Mouse (Mus musculus) myocyte (in vitro differentiated cells): Measurements from ENCODE around the gene Olfr315. TPM values are rescaled to one million over a fixed set of nuclear protein-coding genes. Genes with fewer than 3 reads are reported as not detected.
"Not testable (repeated sequence)": the region's sequence is repeated elsewhere in the genome, so short reads cannot be mapped to it uniquely, and the experiment has no call there.

Experiments used
- H3K27me3 ChIP-seq: one replicate; pipeline ENCODE4 v1.6.1; 2011; ENCODE audit not compliant: control insufficient read depth, insufficient read depth, insufficient read length
- H3K36me3 ChIP-seq: one replicate; pipeline ENCODE4 v1.6.1; 2011; ENCODE audit not compliant: control insufficient read depth, insufficient read depth
- H3K4me2 ChIP-seq: one replicate; pipeline ENCODE4 v1.6.1; 2011; ENCODE audit warnings: low read depth, control low read depth
- H3K4me3 ChIP-seq: one replicate; pipeline ENCODE4 v1.5.1; 2011; ENCODE audit warnings: mild to moderate bottlenecking, control low read depth, moderate library complexity
- H3K79me2 ChIP-seq: one replicate; pipeline ENCODE4 v1.6.1; 2011; ENCODE audit not compliant: control insufficient read depth, insufficient read depth
- H3ac ChIP-seq: one replicate; pipeline ENCODE4 v1.6.1; 2011; ENCODE audit not compliant: control insufficient read depth, insufficient read length
- CEBPB ChIP-seq: IDR thresholded peaks from 2 replicates; pipeline ENCODE4 v1.6.1; 2011; ENCODE audit warnings: mild to moderate bottlenecking, moderate library complexity; ENCODE audit not compliant: poor library complexity, insufficient read depth, severe bottlenecking
- E2F4 ChIP-seq: IDR thresholded peaks from one replicate; pipeline ENCODE4 v1.6.1; 2011; ENCODE audit warnings: mild to moderate bottlenecking, control low read depth, moderate library complexity; ENCODE audit not compliant: insufficient read depth
- MAX ChIP-seq: IDR thresholded peaks from one replicate; pipeline ENCODE4 v1.6.1; 2011; ENCODE audit warnings: low read depth, mild to moderate bottlenecking, control low read depth
- MYOD1 ChIP-seq, 3 experiments: IDR thresholded peaks; one replicate each; pipeline ENCODE4 v1.6.1; 2011; ENCODE audit warnings: control low read depth in 2 of 3, low read depth in 2 of 3, mild to moderate bottlenecking in 2 of 3, moderate library complexity in 1 of 3; ENCODE audit not compliant: insufficient read length in 2 of 3, control insufficient read depth in 1 of 3
- MYOG ChIP-seq, 3 experiments: IDR thresholded peaks; one replicate each; pipeline ENCODE4 v1.6.1; 2011; ENCODE audit warnings: control low read depth in 2 of 3, low read depth in 2 of 3, mild to moderate bottlenecking in 2 of 3; ENCODE audit not compliant: insufficient read length in 2 of 3, control insufficient read depth in 1 of 3, insufficient read depth in 1 of 3
- POLR2A ChIP-seq: IDR thresholded peaks from one replicate; pipeline ENCODE4 v1.6.1; 2011; ENCODE audit warnings: low read depth, mild to moderate bottlenecking, control low read depth, moderate library complexity; ENCODE audit not compliant: insufficient read length
- POLR2AphosphoS2 ChIP-seq: IDR thresholded peaks from one replicate; pipeline ENCODE4 v1.6.1; 2011; ENCODE audit warnings: low read depth, control low read depth; ENCODE audit not compliant: insufficient read length
- REST ChIP-seq: IDR thresholded peaks from one replicate; pipeline ENCODE4 v1.6.1; 2011; ENCODE audit warnings: mild to moderate bottlenecking, control low read depth, moderate library complexity; ENCODE audit not compliant: insufficient read depth, insufficient read length
- SRF ChIP-seq: IDR thresholded peaks from one replicate; pipeline ENCODE4 v1.6.1; 2011; ENCODE audit warnings: low read depth; ENCODE audit not compliant: control insufficient read depth, insufficient read length
- TCF12 ChIP-seq: IDR thresholded peaks from one replicate; pipeline ENCODE4 v1.6.1; 2011; ENCODE audit warnings: mild to moderate bottlenecking, control low read depth; ENCODE audit not compliant: poor library complexity, insufficient read depth, severe bottlenecking
- TCF3 ChIP-seq: IDR thresholded peaks from one replicate; pipeline ENCODE4 v1.6.1; 2011; ENCODE audit warnings: low read depth, control low read depth; ENCODE audit not compliant: insufficient read length
- USF1 ChIP-seq: IDR thresholded peaks from one replicate; pipeline ENCODE4 v1.6.1; 2011; ENCODE audit warnings: low read depth, mild to moderate bottlenecking, control low read depth, moderate library complexity
- polyA plus RNA-seq: library from polyadenylated mRNA; unstranded; fragments of >200 nt; fragmentation: generic; extraction: Trizol; gene quantifications from one replicate; pipeline ENCODE4 v1.2.1, GENCODE M21; 2012; ENCODE audit warnings: missing spikeins

The Olfr315 gene
- polyA plus RNA-seq, 1 experiment, result not detected

DNA sequence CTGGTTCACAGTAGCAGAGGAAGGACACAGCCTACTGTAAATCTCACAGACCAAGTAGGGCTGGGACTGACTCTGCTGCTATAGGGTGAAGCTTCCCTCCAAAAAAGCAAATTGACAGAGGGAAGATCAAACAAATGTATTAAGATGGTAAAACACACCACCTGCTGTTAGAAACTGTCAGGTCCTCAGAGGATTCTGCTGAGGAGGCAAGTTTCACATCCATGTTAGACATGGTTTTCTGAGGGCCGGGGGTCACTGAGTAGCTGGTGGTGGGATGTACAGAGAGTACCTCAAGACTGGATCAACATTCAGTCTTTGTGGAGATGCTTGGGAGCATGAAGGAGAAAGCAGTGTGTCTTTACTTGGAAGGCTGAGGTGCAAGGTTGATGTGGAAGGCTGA lies 42.7 kb downstream of the Olfr315 start:
- TF ChIP-seq MYOD1 (IDR thresholded peaks at IDR 0.05; ENCODE audit: control insufficient read depth in 1 of 3, insufficient read length in 2 of 3, low read depth in 2 of 3) (no peak), TCF3 (no peak), POLR2A (no peak), E2F4 (no peak), POLR2AphosphoS2 (no peak), REST (no peak), USF1 (no peak), CEBPB (no peak), MYOG (IDR thresholded peaks at IDR 0.05; ENCODE audit: control insufficient read depth in 1 of 3, insufficient read depth in 1 of 3, insufficient read length in 2 of 3, low read depth in 2 of 3) (no peak), TCF12 (no peak), MAX (no peak), SRF (no peak)
- H3K4me3 ChIP-seq, result no peak overlapping the region
- no peaks in the 10 kb centered on the region for H3K27me3 ChIP-seq
- no peak overlapping the region for H3K4me2 ChIP-seq
- no peaks in the 10 kb centered on the region for H3K79me2 ChIP-seq
- no peaks in the 10 kb centered on the region for H3K36me3 ChIP-seq
- no peak overlapping the region for H3ac ChIP-seq

DNA sequence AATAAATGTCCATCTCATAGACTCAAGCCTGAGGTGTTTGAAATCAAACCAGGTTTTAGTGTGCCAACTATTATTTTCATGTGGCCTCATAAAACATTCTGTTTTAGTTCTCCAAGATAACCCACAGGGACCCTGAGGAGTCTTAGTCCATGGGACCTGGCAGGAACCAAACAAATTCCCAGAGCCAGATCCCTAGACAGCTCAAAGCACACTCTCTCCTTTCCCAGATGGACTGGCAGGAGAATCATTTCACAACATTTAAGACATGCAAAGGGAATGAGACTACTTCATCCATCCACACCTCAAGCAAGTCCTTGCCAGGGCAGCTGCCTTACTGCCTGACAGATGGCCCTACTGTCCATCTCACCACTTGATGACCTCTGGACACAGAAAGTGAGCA lies 55.9 kb downstream of the Olfr315 start, which contains the start of gene Olfr312:
Gene Olfr312 (plus strand): TSS at position 301 of the 400 bp plus-strand sequence.
- H3K4me2 ChIP-seq, H3K4me3 ChIP-seq, H3K79me2 ChIP-seq: not testable (repeated sequence)

GRCm38 (mm10) chr11:58829764-58830163 lies 56.8 kb downstream of the Olfr315 start:
- Histone ChIP-seq H3K4me3 (no peak overlapping the region), H3K4me2 (no peak overlapping the region)
- TF ChIP-seq E2F4 (no peak), REST (no peak), USF1 (no peak)

More for the DNA sequence above, 55.9 kb downstream of the Olfr315 start, which contains the start of gene Olfr312:
- H3K36me3 ChIP-seq, H3K27me3 ChIP-seq, H3ac ChIP-seq: not testable (repeated sequence)

More at GRCm38 (mm10) chr11:58829764-58830163, 56.8 kb downstream of the Olfr315 start:
- no peaks in the 10 kb centered on the region for H3K79me2 ChIP-seq
- peaks cover 5% of the 10 kb centered on the region for H3K27me3 ChIP-seq
- no peak overlapping the region for H3ac ChIP-seq
- H3K36me3 ChIP-seq, result no peaks in the 10 kb centered on the region

Other genes starting within 250 kb of the Olfr315 start
- not detected for gene Olfr330, start 238.4 kb upstream of the Olfr315 start, polyA plus RNA-seq
- not detected for gene Olfr329-ps, start 226.8 kb upstream of the Olfr315 start, polyA plus RNA-seq
- gene Olfr328, start 217.6 kb upstream of the Olfr315 start, polyA plus RNA-seq, result not detected
- gene Olfr224, start 202.6 kb upstream of the Olfr315 start, polyA plus RNA-seq, result not detected
- not detected for gene Olfr325, start 195.5 kb upstream of the Olfr315 start, polyA plus RNA-seq
- not detected for gene Olfr324, start 178.1 kb upstream of the Olfr315 start, polyA plus RNA-seq
- not detected for gene 2210407C18Rik, start 157.1 kb upstream of the Olfr315 start, polyA plus RNA-seq
- not detected for gene Olfr323, start 142.7 kb upstream of the Olfr315 start, polyA plus RNA-seq
- not detected for gene Trim58, start 132.7 kb upstream of the Olfr315 start, polyA plus RNA-seq
- not detected for gene Olfr322, start 114.4 kb upstream of the Olfr315 start, polyA plus RNA-seq
- not detected for gene Olfr320, start 92.1 kb upstream of the Olfr315 start, polyA plus RNA-seq
- not detected for gene Olfr319, start 74.0 kb upstream of the Olfr315 start, polyA plus RNA-seq
- not detected for gene Olfr318, start 49.2 kb upstream of the Olfr315 start, polyA plus RNA-seq
- gene Olfr317, start 34.0 kb upstream of the Olfr315 start, polyA plus RNA-seq, result not detected
- not detected for gene Olfr316, start 20.5 kb upstream of the Olfr315 start, polyA plus RNA-seq
- not detected for gene Olfr314, start 9.8 kb downstream of the Olfr315 start, polyA plus RNA-seq
- gene Fam183b, start 28.8 kb downstream of the Olfr315 start, polyA plus RNA-seq, result not detected
- not detected for gene Olfr313, start 41.8 kb downstream of the Olfr315 start, polyA plus RNA-seq
- not detected for gene Olfr312, start 56.0 kb downstream of the Olfr315 start, polyA plus RNA-seq
- gene Olfr311, start 66.1 kb downstream of the Olfr315 start, polyA plus RNA-seq, result not detected
- 2.0 TPM for gene Gm12258, start 74.0 kb downstream of the Olfr315 start, polyA plus RNA-seq
- gene 2810021J22Rik, start 94.0 kb downstream of the Olfr315 start, polyA plus RNA-seq, result 2.5 TPM
- 0.96 TPM for gene Zfp39, start 131.0 kb downstream of the Olfr315 start, polyA plus RNA-seq
- gene Btnl10, start 144.7 kb downstream of the Olfr315 start, polyA plus RNA-seq, result not detected
- 197 TPM for gene Rnf187, start 165.7 kb downstream of the Olfr315 start, polyA plus RNA-seq
- gene Hist3h2ba, start 175.7 kb downstream of the Olfr315 start, polyA plus RNA-seq, result 0.88 TPM
- gene Hist3h2a, start 181.5 kb downstream of the Olfr315 start, polyA plus RNA-seq, result 24.4 TPM
- 0.64 TPM for gene Trim17, start 181.5 kb downstream of the Olfr315 start, polyA plus RNA-seq
- 19.3 TPM for gene Trim11, start 204.9 kb downstream of the Olfr315 start, polyA plus RNA-seq